Mouse (Mus musculus) stomach, postnatal 0 days (tissue): ENCODE data around the gene Rprd1b.

Source experiments
- CTCF ChIP-seq: IDR thresholded peaks from 2 replicates; pipeline ENCODE4 v1.5.1; 2016; ENCODE audit warnings: antibody characterized with exemption, low read depth, mild to moderate bottlenecking, moderate library complexity
- EP300 ChIP-seq: optimal IDR thresholded peaks from 2 replicates; pipeline ENCODE3; 2016; ENCODE audit warnings: antibody characterized with exemption

- no peak for TF ChIP-seq EP300
- no peak for TF ChIP-seq CTCF
These were observed 149.3 kb downstream of the Rprd1b start for GRCm38 (mm10) chr2:158177574-158177973.
